Mouse (Mus musculus) myocyte (in vitro differentiated cells): ENCODE results near the gene Bnipl.

Source experiments
- CEBPB ChIP-seq: IDR thresholded peaks from 2 replicates; pipeline ENCODE4 v1.6.1; 2011; ENCODE audit warnings: mild to moderate bottlenecking, moderate library complexity; ENCODE audit not compliant: poor library complexity, insufficient read depth, severe bottlenecking
- E2F4 ChIP-seq: IDR thresholded peaks from one replicate; pipeline ENCODE4 v1.6.1; 2011; ENCODE audit warnings: mild to moderate bottlenecking, control low read depth, moderate library complexity; ENCODE audit not compliant: insufficient read depth
- MAX ChIP-seq: IDR thresholded peaks from one replicate; pipeline ENCODE4 v1.6.1; 2011; ENCODE audit warnings: low read depth, mild to moderate bottlenecking, control low read depth
- MYOD1 ChIP-seq, 3 experiments: IDR thresholded peaks; one replicate each; pipeline ENCODE4 v1.6.1; 2011; ENCODE audit warnings: control low read depth in 2 of 3, low read depth in 2 of 3, mild to moderate bottlenecking in 2 of 3, moderate library complexity in 1 of 3; ENCODE audit not compliant: insufficient read length in 2 of 3, control insufficient read depth in 1 of 3
- MYOG ChIP-seq, 3 experiments: IDR thresholded peaks; one replicate each; pipeline ENCODE4 v1.6.1; 2011; ENCODE audit warnings: control low read depth in 2 of 3, low read depth in 2 of 3, mild to moderate bottlenecking in 2 of 3; ENCODE audit not compliant: insufficient read length in 2 of 3, control insufficient read depth in 1 of 3, insufficient read depth in 1 of 3
- POLR2A ChIP-seq: IDR thresholded peaks from one replicate; pipeline ENCODE4 v1.6.1; 2011; ENCODE audit warnings: low read depth, mild to moderate bottlenecking, control low read depth, moderate library complexity; ENCODE audit not compliant: insufficient read length
- POLR2AphosphoS2 ChIP-seq: IDR thresholded peaks from one replicate; pipeline ENCODE4 v1.6.1; 2011; ENCODE audit warnings: low read depth, control low read depth; ENCODE audit not compliant: insufficient read length
- REST ChIP-seq: IDR thresholded peaks from one replicate; pipeline ENCODE4 v1.6.1; 2011; ENCODE audit warnings: mild to moderate bottlenecking, control low read depth, moderate library complexity; ENCODE audit not compliant: insufficient read depth, insufficient read length
- SRF ChIP-seq: IDR thresholded peaks from one replicate; pipeline ENCODE4 v1.6.1; 2011; ENCODE audit warnings: low read depth; ENCODE audit not compliant: control insufficient read depth, insufficient read length
- TCF12 ChIP-seq: IDR thresholded peaks from one replicate; pipeline ENCODE4 v1.6.1; 2011; ENCODE audit warnings: mild to moderate bottlenecking, control low read depth; ENCODE audit not compliant: poor library complexity, insufficient read depth, severe bottlenecking
- TCF3 ChIP-seq: IDR thresholded peaks from one replicate; pipeline ENCODE4 v1.6.1; 2011; ENCODE audit warnings: low read depth, control low read depth; ENCODE audit not compliant: insufficient read length
- USF1 ChIP-seq: IDR thresholded peaks from one replicate; pipeline ENCODE4 v1.6.1; 2011; ENCODE audit warnings: low read depth, mild to moderate bottlenecking, control low read depth, moderate library complexity

- TF ChIP-seq POLR2A (no peak), POLR2AphosphoS2 (no peak), USF1 (no peak), CEBPB (no peak), E2F4 (no peak), TCF12 (no peak), TCF3 (no peak), SRF (no peak), MAX (no peak), MYOG (IDR thresholded peaks at IDR 0.05; ENCODE audit: control insufficient read depth in 1 of 3, insufficient read depth in 1 of 3, insufficient read length in 2 of 3, low read depth in 2 of 3) (no peak), MYOD1 (IDR thresholded peaks at IDR 0.05; ENCODE audit: control insufficient read depth in 1 of 3, insufficient read length in 2 of 3, low read depth in 2 of 3) (no peak), REST (no peak)
Measured at GRCm38 (mm10) chr3:95267855-95268254, 16.9 kb upstream of the Bnipl start.
